Mouse (Mus musculus) adrenal gland, adult 18-20 months (tissue): ENCODE results near the gene Mast4. TPM values are rescaled to one million over a fixed set of nuclear protein-coding genes. Genes with fewer than 3 reads are reported as not detected.
"Not testable (repeated sequence)": the region's sequence is repeated elsewhere in the genome, so short reads cannot be mapped to it uniquely, and the experiment has no call there.

Source experiments
- DNase-seq, 2 experiments: peaks; one replicate each; pipeline ENCODE4 v3.0.0; 2021 to 2022; ENCODE audit warnings: low spot score in 2 of 2
- total RNA-seq, 2 experiments: library from RNA; stranded (reverse); gene quantifications; 1 replicate in 1 of 2; 2 replicates in 1 of 2; pipeline ENCODE4 v1.2.3; 2021

The Mast4 gene
- total RNA-seq, 2 experiments from 2014 or later, result 70.7 to 72.0 TPM

GRCm38 (mm10) chr13:102764218-102764617 lies 570.1 kb downstream of the Mast4 start:
- DNase-seq, result no peak

GRCm38 (mm10) chr13:102762203-102762602 lies 572.1 kb downstream of the Mast4 start:
- no peak for DNase-seq

- DNase-seq, result no peak
Measured at GRCm38 (mm10) chr13:102761410-102761809, 572.9 kb downstream of the Mast4 start.

- no peak for DNase-seq
Measured at GRCm38 (mm10) chr13:102758021-102758420, 576.3 kb downstream of the Mast4 start.

GRCm38 (mm10) chr13:102756071-102756470 lies 578.2 kb downstream of the Mast4 start:
- peak in 1 of 2 experiments; percentile 53 for DNase-seq

- no peak for DNase-seq
Measured at GRCm38 (mm10) chr13:102755124-102755523, 579.2 kb downstream of the Mast4 start.

GRCm38 (mm10) chr13:102753714-102754556 lies 580.4 kb downstream of the Mast4 start:
- DNase-seq, result no peak

GRCm38 (mm10) chr13:102749891-102750290 lies 584.4 kb downstream of the Mast4 start:
- DNase-seq, result no peak

GRCm38 (mm10) chr13:102749194-102749593 lies 585.1 kb downstream of the Mast4 start:
- DNase-seq, result no peak

GRCm38 (mm10) chr13:102746803-102747561 lies 587.3 kb downstream of the Mast4 start:
- no peak for DNase-seq

- no peak for DNase-seq
Measured at GRCm38 (mm10) chr13:102745626-102746342, 588.5 kb downstream of the Mast4 start.

- DNase-seq, result no peak
Measured at GRCm38 (mm10) chr13:102745270-102745600, 589.1 kb downstream of the Mast4 start.

GRCm38 (mm10) chr13:102744481-102745269 lies 589.6 kb downstream of the Mast4 start:
- peak in 1 of 2 experiments; percentile 41 for DNase-seq

GRCm38 (mm10) chr13:102739720-102740535 lies 594.4 kb downstream of the Mast4 start:
- DNase-seq, result no peak

GRCm38 (mm10) chr13:102737811-102738210 lies 596.5 kb downstream of the Mast4 start:
- DNase-seq, result no peak

- DNase-seq, result no peak
Measured at GRCm38 (mm10) chr13:102733063-102733462, 601.2 kb downstream of the Mast4 start.

GRCm38 (mm10) chr13:102728951-102729350 lies 605.3 kb downstream of the Mast4 start:
- not testable (repeated sequence) for DNase-seq

- no peak for DNase-seq
Measured at GRCm38 (mm10) chr13:102728035-102728434, 606.3 kb downstream of the Mast4 start.

GRCm38 (mm10) chr13:102726876-102727275 lies 607.4 kb downstream of the Mast4 start:
- no peak for DNase-seq

GRCm38 (mm10) chr13:102725906-102726305 lies 608.4 kb downstream of the Mast4 start:
- no peak for DNase-seq
